Comparison of ENCODE assay signal across 17 mouse cellular contexts in the genomic region with DNA sequence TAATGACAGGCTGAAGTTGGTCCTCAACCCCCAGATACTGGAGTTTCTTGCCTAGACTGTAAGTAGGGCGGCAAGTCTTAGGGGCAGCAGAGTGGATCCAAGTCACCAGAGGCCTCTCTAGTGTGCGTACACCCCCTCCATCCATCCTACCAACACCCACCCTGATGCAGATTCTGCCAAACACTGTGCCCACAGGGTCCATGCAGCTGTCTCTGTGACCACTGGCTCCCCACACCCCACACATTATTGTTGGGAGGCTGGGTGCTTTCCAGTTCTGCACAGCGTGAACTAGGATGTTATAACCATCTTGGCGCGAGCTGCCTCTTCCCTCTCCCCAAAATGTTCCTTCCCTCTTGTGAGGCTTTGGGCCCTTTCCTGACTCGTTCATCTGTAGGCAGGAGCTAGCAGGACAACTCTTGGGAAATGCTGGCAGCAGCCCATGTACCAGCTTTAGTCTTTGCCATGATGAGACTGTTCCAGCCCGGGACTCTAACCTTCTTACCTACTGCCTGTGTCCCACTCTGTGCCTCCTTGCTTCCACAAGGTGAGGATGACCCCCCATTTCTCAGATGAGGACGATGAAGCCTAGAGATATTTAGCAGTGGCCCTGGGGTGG. TPM values are rescaled to one million over a fixed set of nuclear protein-coding genes. Genes with fewer than 3 reads are reported as not detected.
DNase-seq lines count a peak whose midpoint lies in the region; ATAC-seq and TF ChIP-seq lines count a peak whose summit lies in the region.
"Had no signal": no experiment of that assay in that cellular context is flagged by ENCODE, and none has a peak within 500 bp of the region (broad histone marks: within the 10 kb centered on the region; RNA-seq: fewer than 3 reads in every experiment).

No protein-coding gene starts in this region.

- H3K27ac ChIP-seq in heart, embryonic 12.5 days (ENCODE audit: poor library complexity, severe bottlenecking) = peak overlapping the region; percentile 91
- H3K27ac ChIP-seq in layer of hippocampus, adult 2 months = no peak overlapping the region
- H3K27ac ChIP-seq: hindbrain, embryonic 14.5 days; midbrain, embryonic 15.5 days; neural tube, embryonic 15.5 days had no signal

- no peak for ATAC-seq in heart, embryonic 12.5 days (ENCODE audit: insufficient number of reproducible peaks, low FRiP score)
- ATAC-seq: midbrain, embryonic 15.5 days had no signal

- no peak for DNase-seq in heart, postnatal 25 days (ENCODE audit: low spot score)
- DNase-seq in layer of hippocampus, adult 9-11 months = peak; percentile 5
- DNase-seq in layer of hippocampus, adult 2 months (ENCODE audit: low spot score in 2 of 2) = no peak
- peak; percentile 80 for DNase-seq in adipocyte (ENCODE audit: low spot score)
- DNase-seq in brain, adult 2 months (ENCODE audit: low read depth, low spot score) = peak; percentile 30
- no peak for DNase-seq in thymus, adult 18-20 months
- DNase-seq: adrenal gland, postnatal 25 days; cerebellum, adult 11-12 months; cerebellum, postnatal 25 days; embryo, embryonic 11 days; kidney, adult 8-10 months; kidney, postnatal 14 days; right cerebral cortex, postnatal 4 days had no signal

- H3K4me3 ChIP-seq in heart, embryonic 12.5 days = no peak overlapping the region
- no peak overlapping the region for H3K4me3 ChIP-seq in layer of hippocampus, adult 2 months
- H3K4me3 ChIP-seq: midbrain, embryonic 15.5 days; neural tube, embryonic 15.5 days had no signal

- H3K27me3 ChIP-seq in heart, embryonic 12.5 days (replicated peaks) = 0 out of 2 replicates have a peak, but pooled peaks cover under 1% of the 10 kb centered on the region
- H3K27me3 ChIP-seq: midbrain, embryonic 15.5 days; neural tube, embryonic 15.5 days had no signal

- intact Hi-C loops in heart, postnatal 25 days (cut with DNase I) = no loop called here

- no peak overlapping the region for H3K9ac ChIP-seq in heart, embryonic 12.5 days
- H3K9ac ChIP-seq: hindbrain, embryonic 14.5 days; midbrain, embryonic 15.5 days; neural tube, embryonic 15.5 days had no signal

- H3K4me1 ChIP-seq in heart, embryonic 12.5 days (replicated peaks) = peaks cover 57% of the 10 kb centered on the region

- TF ChIP-seq CTCF in layer of hippocampus, adult 2 months (conservative IDR thresholded peaks at IDR 0.05) = no peak

- no peaks in the 10 kb centered on the region for H3K9me3 ChIP-seq in heart, embryonic 12.5 days (replicated peaks)
- H3K9me3 ChIP-seq: midbrain, embryonic 15.5 days; neural tube, embryonic 15.5 days had no signal

- 79% methylated on average over 8 of the region's 8 CpGs for WGBS in heart, embryonic 12.5 days

- H3K4me2 ChIP-seq in heart, embryonic 12.5 days = no peak overlapping the region
- H3K4me2 ChIP-seq: hindbrain, embryonic 14.5 days; midbrain, embryonic 15.5 days; neural tube, embryonic 15.5 days had no signal

- no peaks in the 10 kb centered on the region for H3K36me3 ChIP-seq in heart, embryonic 12.5 days
- H3K36me3 ChIP-seq: midbrain, embryonic 15.5 days; neural tube, embryonic 15.5 days had no signal

RNA-seq across cellular contexts. Expression of a gene that starts 38.9 kb away (rescaled TPM):
- polyA plus RNA-seq in heart, embryonic 12.5 days (2016; fragmentation: Nextera tagmentation; extraction: Ambion mirVana) = 7.8 and 8.6 TPM in 2 replicates
- 10 to 100 TPM; 41.5 to 45.9 TPM for total RNA-seq in heart, postnatal 25 days (2021)
- 10 to 100 TPM; 26.9 to 29.5 TPM for total RNA-seq in layer of hippocampus, adult 2 months (2021)

Comparison
In these comparisons a context has a peak if more than half of its experiments do, and no peak if none do; other contexts are left out.
1. DNase-seq: peak in layer of hippocampus, adult 9-11 months (single experiment), adipocyte (single experiment) and brain, adult 2 months (single experiment); none in heart, postnatal 25 days (single experiment), layer of hippocampus, adult 2 months (0 of 2) and thymus, adult 18-20 months (0 of 2).